Mouse (Mus musculus) lung, adult 2 months (tissue): Measurements from ENCODE around the gene Ackr1.

ENCODE experiments used
- CTCF ChIP-seq: fragments of 200-500 bp; IDR thresholded peaks from 2 replicates; pipeline ENCODE4 v1.5.1; 2011; ENCODE audit warnings: mild to moderate bottlenecking, low read length, control low read depth; ENCODE audit not compliant: insufficient read depth
- POLR2A ChIP-seq: fragments of 200-500 bp; IDR thresholded peaks from 2 replicates; pipeline ENCODE4 v1.6.1; 2011; ENCODE audit warnings: low read depth, mild to moderate bottlenecking, control low read depth, low read length, borderline replicate concordance; ENCODE audit errors: extremely low read depth

DNA sequence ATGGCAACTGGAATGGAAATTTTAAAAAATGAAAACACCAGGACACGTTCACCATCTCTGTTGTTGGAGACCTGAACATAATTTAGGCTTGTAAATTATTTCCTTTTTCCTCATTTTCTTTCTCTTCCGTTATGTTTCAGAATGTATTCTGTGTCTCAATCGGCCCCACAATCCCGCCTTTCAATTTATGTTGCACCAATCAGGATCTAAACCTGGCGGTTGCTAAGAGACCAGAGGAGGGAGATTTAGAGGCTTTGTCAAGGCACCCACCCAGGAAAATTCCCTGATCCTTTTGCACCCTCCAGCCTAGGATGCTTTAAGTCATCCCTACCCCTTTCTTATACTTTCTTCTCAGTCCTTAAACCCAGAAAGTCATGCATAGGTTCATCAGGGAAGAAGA, 3.8 kb downstream of the Ackr1 start:
- TF ChIP-seq POLR2A = no peak
- no peak for TF ChIP-seq CTCF
